Mouse (Mus musculus): ENCODE measurements around the gene Uchl3. TPM values are rescaled to one million over a fixed set of nuclear protein-coding genes. Genes with fewer than 3 reads are reported as not detected.
A peak's percentile ranks its signal among the peaks of the same experiment; 100 is the strongest.

The Uchl3 gene
- polyA plus RNA-seq, 1 experiment, result not detected

DNA sequence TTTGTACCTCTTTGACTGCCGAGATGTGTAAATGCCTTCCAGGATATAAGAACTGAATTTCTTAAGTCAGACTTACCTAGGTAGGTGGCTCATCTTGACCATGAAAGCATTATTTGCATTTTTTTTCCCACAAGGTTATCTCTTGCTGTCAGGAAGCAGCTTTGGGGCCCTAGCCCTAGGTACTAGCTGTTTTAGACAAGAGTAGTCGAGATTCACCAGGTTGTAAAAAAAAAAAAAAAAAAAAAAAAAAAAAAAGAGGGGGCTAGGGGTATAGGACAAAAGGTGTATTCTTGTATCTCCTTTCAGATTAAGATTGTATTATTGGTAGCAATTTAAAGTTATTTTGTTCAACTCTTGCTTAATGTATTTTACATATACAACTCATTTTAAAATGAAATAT lies 23.2 kb upstream of the Uchl3 start:
- Histone ChIP-seq H3K27ac (ENCODE audit: insufficient read depth, low read depth, low read length) (no peak overlapping the region), H3K4me3 (ENCODE audit: insufficient read depth, low read depth, low read length) (no peak overlapping the region), H3K4me1 (ENCODE audit: control insufficient read depth, insufficient read depth, low read length) (no peaks in the 10 kb centered on the region)
- WGBS, result 93% methylated on average over 2 of the region's 2 CpGs
- TF ChIP-seq POLR2A (IDR thresholded peaks at IDR 0.05; ENCODE audit: insufficient read depth, low read depth, low read length), result no peak
- TF ChIP-seq CTCF (IDR thresholded peaks at IDR 0.05; ENCODE audit: insufficient read depth, low read depth, low read length), result no peak

DNA sequence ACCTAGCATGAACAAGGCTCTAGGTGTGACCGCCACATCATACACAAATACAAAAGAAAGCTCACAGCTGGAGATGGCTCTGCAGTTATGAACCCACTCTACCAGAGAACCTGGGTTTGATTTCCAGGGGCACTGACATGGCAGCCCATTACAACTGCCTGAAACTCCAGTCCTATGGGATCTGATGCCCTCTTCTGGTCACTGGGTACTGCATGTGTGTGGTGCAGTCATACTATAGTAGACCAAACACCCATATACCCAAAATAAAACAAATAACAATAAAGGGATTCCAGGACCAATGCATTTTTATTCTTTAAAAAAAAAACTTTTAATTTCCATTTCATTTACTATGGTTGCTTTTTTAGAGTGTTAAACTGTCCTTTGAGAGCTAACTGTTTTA lies 18.0 kb upstream of the Uchl3 start:
- 100% methylated on average over 1 of the region's 1 CpGs for WGBS
- H3K4me3 ChIP-seq (ENCODE audit: insufficient read depth, low read depth, low read length), result no peak overlapping the region
- H3K4me1 ChIP-seq (ENCODE audit: control insufficient read depth, insufficient read depth, low read length), result no peaks in the 10 kb centered on the region
- no peak overlapping the region for H3K27ac ChIP-seq (ENCODE audit: insufficient read depth, low read depth, low read length)
- TF ChIP-seq CTCF (IDR thresholded peaks at IDR 0.05; ENCODE audit: insufficient read depth, low read depth, low read length) (no peak), POLR2A (IDR thresholded peaks at IDR 0.05; ENCODE audit: insufficient read depth, low read depth, low read length) (no peak)

DNA sequence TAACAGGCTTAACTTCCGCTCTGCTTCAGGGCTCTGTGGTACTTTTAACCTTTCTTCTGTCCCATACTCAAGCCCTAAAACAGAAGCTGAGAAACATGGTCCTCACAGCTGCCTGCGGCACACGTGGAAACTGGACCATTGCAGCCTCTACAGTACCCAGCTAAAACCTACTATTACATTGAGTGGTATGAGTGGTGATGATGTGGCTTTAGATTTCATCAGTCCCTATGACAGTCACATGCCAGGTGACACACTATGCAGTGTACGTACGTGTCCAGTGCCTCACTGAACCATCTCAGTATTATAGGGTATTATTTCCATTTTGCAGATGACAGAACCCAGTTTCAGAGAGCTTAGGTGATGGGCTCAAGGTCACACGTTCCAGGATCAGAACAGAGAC lies 16.4 kb upstream of the Uchl3 start:
- Histone ChIP-seq H3K4me3 (ENCODE audit: insufficient read depth, low read depth, low read length) (no peak overlapping the region), H3K4me1 (ENCODE audit: control insufficient read depth, insufficient read depth, low read length) (no peaks in the 10 kb centered on the region), H3K27ac (ENCODE audit: insufficient read depth, low read depth, low read length) (no peak overlapping the region)
- WGBS, result 93% methylated on average over 6 of the region's 6 CpGs
- no peak for TF ChIP-seq CTCF (IDR thresholded peaks at IDR 0.05; ENCODE audit: insufficient read depth, low read depth, low read length)
- TF ChIP-seq POLR2A (IDR thresholded peaks at IDR 0.05; ENCODE audit: insufficient read depth, low read depth, low read length), result no peak

DNA sequence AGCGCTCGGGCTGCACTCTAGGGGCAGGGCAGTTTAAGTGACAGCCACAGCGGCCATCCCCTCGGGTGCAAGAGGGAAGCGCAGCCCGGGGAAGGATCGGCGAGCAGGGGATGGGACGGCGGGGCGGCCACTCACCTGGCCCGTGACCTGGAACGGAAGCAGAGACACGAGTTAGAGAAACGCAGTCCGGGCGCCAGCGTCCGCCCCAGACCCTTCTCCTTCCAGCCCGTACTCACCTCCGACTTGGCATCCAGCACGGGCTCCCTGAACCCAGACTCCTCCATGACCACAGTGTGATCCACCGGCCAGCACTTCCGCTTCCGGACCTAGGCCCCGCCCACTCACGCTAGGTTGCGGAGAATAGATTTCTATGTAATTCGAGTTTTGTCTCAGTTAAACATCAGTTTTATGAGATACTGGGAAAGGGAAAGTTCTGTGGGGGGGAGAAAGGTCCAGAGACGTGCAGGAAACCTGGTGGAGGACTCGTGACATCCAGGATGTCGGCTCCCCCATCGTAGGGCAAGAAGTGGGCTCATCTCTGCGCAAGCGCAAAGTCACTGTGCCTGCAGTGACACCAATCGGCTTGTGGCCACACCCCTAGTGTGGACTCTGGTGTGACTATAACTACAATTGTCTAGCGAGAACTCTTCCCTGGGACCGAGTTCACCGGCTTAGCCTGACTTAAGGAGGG lies 13.5 kb upstream of the Uchl3 start, which contains the start of gene Commd6:
Gene Commd6 (minus strand): TSS at position 534 of the 691 bp plus-strand sequence.
- Histone ChIP-seq H3K4me3 (ENCODE audit: insufficient read depth, low read depth, low read length) (peak within 1 kb of the TSS; percentile 62), H3K4me1 (ENCODE audit: control insufficient read depth, insufficient read depth, low read length) (no peaks in the 10 kb centered on the region), H3K27ac (ENCODE audit: insufficient read depth, low read depth, low read length) (peak within 1 kb of the TSS; percentile 82)
- 0 out of 2 replicates have a peak, but pooled peaks have one; percentile 60 for TF ChIP-seq POLR2A (IDR thresholded peaks at IDR 0.05; ENCODE audit: insufficient read depth, low read depth, low read length)
- no peak for TF ChIP-seq CTCF (IDR thresholded peaks at IDR 0.05; ENCODE audit: insufficient read depth, low read depth, low read length)
- WGBS, result under 1% methylated on average over 39 of the region's 39 CpGs

DNA sequence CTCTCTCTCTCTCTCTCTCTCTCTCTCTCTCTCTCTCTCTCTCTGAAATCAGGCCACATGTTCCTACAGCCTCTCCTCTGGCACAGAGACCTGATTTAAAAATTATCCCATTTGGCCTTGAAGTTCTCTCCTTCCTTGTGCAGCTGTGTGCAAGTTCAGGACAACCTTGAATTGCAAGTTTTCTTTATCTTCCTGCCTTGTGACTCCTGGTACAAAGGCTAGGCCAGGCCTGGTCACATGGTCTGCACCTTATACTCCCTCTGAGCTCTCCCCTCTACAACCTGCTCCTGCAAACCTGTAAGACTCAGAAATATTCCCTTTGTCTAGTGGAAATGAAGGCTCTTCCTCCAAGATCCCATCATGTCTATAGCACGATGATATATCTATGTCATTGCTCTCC lies 8.8 kb upstream of the Uchl3 start:
- H3K4me1 ChIP-seq (ENCODE audit: control insufficient read depth, insufficient read depth, low read length), result no peaks in the 10 kb centered on the region
- H3K27ac ChIP-seq (ENCODE audit: insufficient read depth, low read depth, low read length), result no peak overlapping the region
- WGBS, result 97% methylated on average over 1 of the region's 1 CpGs
- no peak overlapping the region for H3K4me3 ChIP-seq (ENCODE audit: insufficient read depth, low read depth, low read length)
- no peak for TF ChIP-seq CTCF (IDR thresholded peaks at IDR 0.05; ENCODE audit: insufficient read depth, low read depth, low read length)
- TF ChIP-seq POLR2A (IDR thresholded peaks at IDR 0.05; ENCODE audit: insufficient read depth, low read depth, low read length), result no peak

DNA sequence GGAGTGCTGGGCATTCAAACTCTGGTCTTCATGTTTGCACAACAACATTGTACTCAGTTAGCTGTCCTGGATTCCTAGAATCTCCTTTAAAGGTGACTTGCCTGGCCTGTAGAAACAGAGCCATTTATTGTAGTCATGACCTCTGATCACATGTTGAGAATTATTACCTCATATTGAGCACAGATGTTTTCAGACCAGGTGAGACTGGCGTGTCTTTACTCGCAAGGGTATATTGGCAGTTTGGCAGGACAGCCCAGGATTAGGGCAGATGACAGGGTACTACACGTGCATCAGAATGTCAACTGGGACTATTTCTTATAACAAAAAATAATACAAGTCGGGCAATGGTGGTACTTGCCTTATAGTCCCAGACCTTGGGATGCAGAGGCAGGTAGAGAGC lies 3.2 kb upstream of the Uchl3 start:
- Histone ChIP-seq H3K4me1 (ENCODE audit: control insufficient read depth, insufficient read depth, low read length) (0 out of 2 replicates have a peak, but pooled peaks cover 2% of the 10 kb centered on the region), H3K4me3 (ENCODE audit: insufficient read depth, low read depth, low read length) (no peak overlapping the region), H3K27ac (ENCODE audit: insufficient read depth, low read depth, low read length) (no peak overlapping the region)
- TF ChIP-seq POLR2A (IDR thresholded peaks at IDR 0.05; ENCODE audit: insufficient read depth, low read depth, low read length) (no peak), CTCF (IDR thresholded peaks at IDR 0.05; ENCODE audit: insufficient read depth, low read depth, low read length) (no peak)
- WGBS, result 88% methylated on average over 4 of the region's 4 CpGs

DNA sequence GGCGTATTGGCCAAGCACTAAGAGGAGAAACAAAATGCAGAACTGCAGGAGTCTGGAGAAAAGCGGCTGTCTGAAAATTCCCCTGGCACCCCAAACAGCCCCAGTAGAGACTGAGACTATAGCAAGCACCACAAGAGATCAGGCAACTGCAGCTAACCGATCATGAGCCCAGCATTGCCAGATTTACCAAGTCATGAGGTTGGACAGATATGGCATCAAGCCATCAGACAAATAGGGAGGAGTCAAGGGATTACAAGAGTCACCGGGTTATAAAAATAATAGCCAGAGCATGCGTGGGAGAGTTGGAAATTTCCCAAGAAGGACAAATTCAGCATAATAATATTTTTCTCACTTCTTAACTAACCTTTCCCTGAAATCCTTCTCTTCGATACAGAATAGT lies 1.2 kb upstream of the Uchl3 start:
- WGBS, result 89% methylated on average over 6 of the region's 6 CpGs
- Histone ChIP-seq H3K27ac (ENCODE audit: insufficient read depth, low read depth, low read length) (no peak overlapping the region), H3K4me3 (ENCODE audit: insufficient read depth, low read depth, low read length) (no peak overlapping the region), H3K4me1 (ENCODE audit: control insufficient read depth, insufficient read depth, low read length) (0 out of 2 replicates have a peak, but pooled peaks cover 2% of the 10 kb centered on the region)
- TF ChIP-seq POLR2A (IDR thresholded peaks at IDR 0.05; ENCODE audit: insufficient read depth, low read depth, low read length) (no peak), CTCF (IDR thresholded peaks at IDR 0.05; ENCODE audit: insufficient read depth, low read depth, low read length) (no peak)

DNA sequence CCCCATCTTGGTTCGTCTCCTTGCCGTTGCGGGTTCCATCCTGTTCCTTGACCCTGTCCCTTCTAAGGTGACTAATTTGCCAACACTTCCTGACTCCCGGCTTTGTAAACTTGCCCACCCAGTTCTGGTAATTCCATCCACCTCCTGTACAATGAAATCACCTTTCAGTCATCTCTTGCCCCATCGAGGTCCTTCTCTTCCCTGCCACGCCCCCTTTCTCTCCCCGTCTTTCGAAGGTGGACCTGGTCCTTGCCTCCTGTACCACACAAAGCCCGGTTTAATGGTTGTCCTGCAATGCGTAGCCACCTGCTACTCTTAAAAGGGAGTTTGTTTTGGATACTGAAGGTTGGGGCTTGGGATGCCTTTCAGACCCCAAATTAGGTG lies 751 bp downstream of the Uchl3 start:
- 0 out of 2 replicates have a peak, but pooled peaks cover 2% of the 10 kb centered on the region for H3K4me1 ChIP-seq (ENCODE audit: control insufficient read depth, insufficient read depth, low read length)
- H3K27ac ChIP-seq (ENCODE audit: insufficient read depth, low read depth, low read length), result no peak overlapping the region
- 1% methylated on average over 10 of the region's 10 CpGs for WGBS
- peak overlapping the region; percentile 76 for H3K4me3 ChIP-seq (ENCODE audit: insufficient read depth, low read depth, low read length)
- TF ChIP-seq POLR2A (IDR thresholded peaks at IDR 0.05; ENCODE audit: insufficient read depth, low read depth, low read length) (no peak), CTCF (IDR thresholded peaks at IDR 0.05; ENCODE audit: insufficient read depth, low read depth, low read length) (no peak)

DNA sequence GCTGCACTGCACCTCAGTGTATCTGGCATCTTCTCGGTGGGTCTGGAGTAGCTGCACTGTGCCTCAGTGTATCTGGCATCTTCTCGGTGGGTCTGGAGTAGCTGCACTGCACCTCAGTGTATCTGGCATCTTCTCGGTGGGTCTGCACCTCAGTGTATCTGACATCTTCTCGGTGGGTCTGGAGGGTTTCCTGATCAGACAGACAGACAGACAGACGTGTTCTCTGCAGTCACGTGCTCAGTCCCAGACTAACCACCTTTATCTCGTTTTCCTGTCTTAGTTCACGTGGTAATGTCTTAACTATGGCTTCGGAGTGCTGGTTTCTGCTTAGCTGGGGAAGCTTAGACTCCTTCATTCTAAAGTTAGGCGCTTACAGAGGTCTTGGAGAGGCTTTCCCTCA lies 2.5 kb downstream of the Uchl3 start:
- no peak for TF ChIP-seq POLR2A (IDR thresholded peaks at IDR 0.05; ENCODE audit: insufficient read depth, low read depth, low read length)
- TF ChIP-seq CTCF (IDR thresholded peaks at IDR 0.05; ENCODE audit: insufficient read depth, low read depth, low read length), result no peak
- 0 out of 2 replicates have a peak, but pooled peaks cover 2% of the 10 kb centered on the region for H3K4me1 ChIP-seq (ENCODE audit: control insufficient read depth, insufficient read depth, low read length)
- WGBS, result 88% methylated on average over 10 of the region's 10 CpGs
- H3K4me3 ChIP-seq (ENCODE audit: insufficient read depth, low read depth, low read length), result no peak overlapping the region
- no peak overlapping the region for H3K27ac ChIP-seq (ENCODE audit: insufficient read depth, low read depth, low read length)
